Mouse (Mus musculus): Measurements from ENCODE around the gene Colq.
"Not testable (repeated sequence)": the region's sequence is repeated elsewhere in the genome, so short reads cannot be mapped to it uniquely, and the experiment has no call there.

The Colq gene

DNA sequence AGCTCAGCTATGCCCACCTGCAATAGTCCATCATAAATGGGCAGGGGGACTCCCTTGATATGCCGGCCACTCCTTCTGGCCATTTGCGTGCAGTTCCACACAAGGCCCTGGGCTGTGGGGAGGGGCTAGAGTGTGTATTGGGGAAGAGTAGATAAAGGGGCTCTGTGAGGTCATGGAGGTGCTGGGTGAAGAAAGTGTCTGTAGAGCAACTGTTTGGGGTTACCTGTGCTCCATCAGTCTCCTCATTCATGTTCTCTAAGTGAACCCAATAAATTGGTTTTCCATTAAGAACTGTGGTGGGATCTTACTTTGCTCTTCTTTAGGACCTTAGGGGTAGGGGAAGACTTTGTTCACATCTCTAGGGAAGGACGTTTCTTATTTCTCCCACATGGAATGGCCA, at the start of gene Colq:
Colq (minus strand) TSS at position 101 of the 400 bp plus-strand sequence.
- no peak for DNase-seq (ENCODE audit: low read depth, low spot score)

GRCm38 (mm10) chr14:31640346-31640889, 49.3 kb upstream of the Colq start, which contains the start of gene Gm49387:
TSS of gene Gm49387 (minus strand) at chr14:31640878.
- DNase-seq (ENCODE audit: low read depth, low spot score) = no peak

GRCm38 (mm10) chr14:31630677-31631076, 39.5 kb upstream of the Colq start:
- no peak for DNase-seq (ENCODE audit: low read depth, low spot score)

GRCm38 (mm10) chr14:31622748-31623147, 31.6 kb upstream of the Colq start:
- DNase-seq (ENCODE audit: low read depth, low spot score) = no peak

- DNase-seq (ENCODE audit: low read depth, low spot score) = no peak
Observed at GRCm38 (mm10) chr14:31620591-31621223, 29.6 kb upstream of the Colq start.

DNA sequence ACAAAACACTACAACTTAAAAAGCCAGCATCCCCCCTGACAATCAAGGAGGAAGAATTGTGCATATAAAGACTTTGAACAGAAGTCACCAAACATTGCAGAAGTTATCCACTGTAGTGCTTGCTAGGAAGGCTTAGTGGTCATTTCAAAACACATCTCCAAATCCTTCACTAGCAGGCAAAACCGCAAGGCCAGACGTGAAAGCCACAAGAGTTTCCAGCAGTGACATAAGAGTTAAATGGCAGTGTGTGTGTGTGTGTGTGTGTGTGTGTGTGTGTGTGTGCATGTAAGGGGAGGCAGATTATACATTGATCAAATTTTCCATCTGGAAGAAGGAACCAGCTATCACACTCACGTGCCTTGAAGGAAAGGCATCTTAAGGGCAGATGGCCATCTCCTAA, 26.9 kb upstream of the Colq start:
- no peak for DNase-seq (ENCODE audit: low read depth, low spot score)

DNA sequence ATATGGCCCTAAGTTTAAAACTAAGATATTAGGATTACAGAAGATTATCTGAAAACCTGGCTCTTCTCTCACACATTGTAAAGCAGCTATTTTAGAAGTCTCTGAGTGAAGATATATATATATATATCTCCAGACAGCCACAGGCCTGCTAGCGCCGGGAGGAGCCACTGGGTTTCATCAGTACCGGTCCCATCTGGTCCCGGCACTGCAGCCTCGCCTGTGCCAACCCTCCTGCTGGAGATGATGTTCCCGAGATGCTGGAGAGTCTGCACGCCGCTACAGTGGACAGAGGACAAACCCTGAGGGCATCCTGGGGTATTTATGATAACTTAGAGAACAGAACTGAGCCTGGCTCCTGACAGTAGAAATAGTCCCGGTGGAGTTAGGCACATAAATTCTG, 26.1 kb upstream of the Colq start:
- DNase-seq (ENCODE audit: low read depth, low spot score) = no peak

- no peak for DNase-seq (ENCODE audit: low read depth, low spot score)
Observed at GRCm38 (mm10) chr14:31613671-31614070, 22.5 kb upstream of the Colq start.

DNA sequence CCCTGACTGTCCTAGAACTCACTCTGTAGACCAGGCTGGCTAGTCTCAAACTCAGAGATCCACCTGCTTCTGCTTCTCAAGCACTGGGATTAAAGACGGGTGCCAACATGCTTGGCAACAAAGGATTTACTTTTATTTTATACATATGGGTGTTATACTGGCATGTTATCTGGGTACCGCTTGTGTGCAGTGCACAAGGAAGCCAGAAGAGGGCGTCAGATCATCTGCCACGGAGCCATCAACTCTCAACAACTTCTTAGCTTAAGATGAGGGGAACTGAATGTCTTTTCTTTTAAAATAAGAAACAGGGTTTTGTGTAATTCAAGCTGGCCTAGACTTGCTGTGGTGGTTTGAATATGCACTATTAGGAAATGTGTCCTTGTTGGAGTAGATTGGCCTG, 20.8 kb upstream of the Colq start:
- DNase-seq (ENCODE audit: low read depth, low spot score) = no peak

DNA sequence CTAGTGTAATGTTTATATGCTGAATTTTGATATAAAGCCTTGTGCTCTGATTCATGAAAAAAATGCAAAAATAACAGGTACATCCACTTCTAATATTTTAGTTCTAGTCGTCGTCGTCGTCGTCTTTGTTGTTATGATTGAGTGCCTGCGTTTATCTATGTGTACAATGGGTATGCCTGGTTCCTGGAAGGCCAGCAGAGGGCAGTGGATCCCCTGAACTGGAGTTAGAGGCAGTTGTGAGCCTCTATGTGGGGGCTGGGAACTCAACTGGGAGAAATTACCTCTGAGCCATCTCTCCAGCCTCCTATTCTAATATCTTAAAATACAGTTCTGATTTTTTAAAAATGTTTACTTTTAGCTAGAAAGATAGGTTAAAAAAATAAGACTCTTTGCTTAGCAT, 14.4 kb upstream of the Colq start:
- no peak for DNase-seq (ENCODE audit: low read depth, low spot score)

DNA sequence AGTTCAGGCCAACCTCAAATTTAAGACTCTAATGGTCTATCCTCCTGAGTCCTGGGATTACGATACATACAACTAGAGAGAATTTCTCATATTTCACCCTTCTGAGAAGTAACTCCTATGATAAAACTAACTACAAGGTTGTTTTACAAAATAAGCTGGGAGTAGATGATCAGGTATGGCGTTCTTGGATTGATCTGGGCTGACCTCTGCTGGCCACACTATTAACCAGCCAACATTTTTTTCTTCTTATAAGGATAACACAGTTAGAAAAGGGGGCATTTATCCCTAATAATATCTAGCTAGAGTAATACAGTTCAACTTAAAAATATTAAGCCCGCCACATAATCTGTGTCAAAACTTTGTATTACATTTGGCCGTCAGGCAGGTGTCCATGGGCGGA, 13.8 kb upstream of the Colq start:
- no peak for DNase-seq (ENCODE audit: low read depth, low spot score)

DNA sequence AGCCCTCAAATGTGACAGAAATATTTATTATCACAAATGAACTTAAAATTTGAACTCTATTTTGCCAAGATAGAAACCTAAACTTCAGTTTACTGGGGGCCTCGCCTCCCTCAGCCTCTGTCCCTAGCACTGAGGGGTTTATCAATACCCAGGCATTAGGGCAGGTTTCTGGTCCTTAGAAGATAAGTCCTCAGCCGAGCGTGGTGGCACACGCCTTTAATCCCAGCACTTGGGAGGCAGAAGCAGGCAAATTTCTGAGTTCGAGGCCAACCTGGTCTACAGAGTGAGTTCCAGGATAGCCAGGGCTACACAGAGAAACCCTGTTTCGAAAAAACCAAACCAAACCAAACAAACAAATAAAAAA, 11.5 kb upstream of the Colq start:
- not testable (repeated sequence) for DNase-seq (ENCODE audit: low read depth, low spot score)

DNA sequence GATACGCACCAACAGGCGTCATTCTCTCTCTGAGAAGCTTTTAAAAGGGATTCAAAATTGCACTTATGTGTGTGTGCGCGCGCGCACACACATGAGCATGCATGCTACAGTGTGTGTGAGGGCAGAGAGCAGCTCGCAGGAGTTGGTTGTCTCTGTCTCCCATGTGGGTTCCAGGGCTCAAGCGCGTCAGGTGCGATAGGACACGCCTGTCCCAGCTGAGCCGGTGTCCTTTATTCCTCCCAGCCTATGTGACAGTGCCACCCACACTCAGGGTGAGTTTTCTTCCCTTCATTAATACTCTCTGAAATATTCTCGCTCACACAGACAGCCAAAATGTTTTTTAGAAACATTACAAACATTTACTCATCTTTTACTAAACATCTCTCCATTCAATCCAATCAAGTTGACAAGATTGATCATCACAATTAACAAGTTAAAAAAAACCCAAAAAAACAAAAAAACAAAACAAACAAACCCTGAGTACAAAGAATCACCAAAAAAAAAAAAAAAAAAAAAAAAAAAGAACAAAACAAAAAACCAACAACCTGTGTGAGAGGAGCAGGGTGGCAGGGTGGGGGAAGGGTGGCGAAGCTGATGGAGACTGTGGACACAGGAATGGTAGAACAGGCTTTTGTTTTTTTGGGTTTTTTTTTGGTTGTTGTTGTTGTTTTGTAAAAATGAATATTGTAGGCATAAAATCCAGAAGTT, 10.9 kb upstream of the Colq start:
- DNase-seq (ENCODE audit: low read depth, low spot score) = no peak

DNA sequence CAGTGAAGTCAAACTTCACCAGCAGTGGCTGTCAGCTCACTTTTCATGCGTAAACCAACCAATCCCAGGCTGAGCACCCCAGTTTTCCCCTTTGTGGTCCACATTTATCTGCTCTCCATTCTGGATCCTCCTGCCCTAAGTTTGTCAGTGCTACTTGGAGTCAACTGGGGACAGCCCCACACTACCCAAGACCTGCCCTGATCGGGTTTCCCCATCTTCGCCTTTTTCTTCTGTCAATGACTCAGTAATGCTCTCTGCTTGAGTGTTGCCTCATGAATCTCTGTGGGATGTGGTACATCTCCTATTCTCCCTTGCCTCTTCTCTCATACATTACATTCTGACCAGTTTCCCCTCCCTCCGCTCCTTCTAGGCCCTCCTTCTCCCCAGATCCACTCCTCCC, 6.3 kb upstream of the Colq start:
- no peak for DNase-seq (ENCODE audit: low read depth, low spot score)

GRCm38 (mm10) chr14:31596408-31596807, 5.3 kb upstream of the Colq start:
- DNase-seq (ENCODE audit: low read depth, low spot score) = no peak

GRCm38 (mm10) chr14:31594693-31595092, 3.5 kb upstream of the Colq start:
- no peak for DNase-seq (ENCODE audit: low read depth, low spot score)

GRCm38 (mm10) chr14:31593036-31593435, 1.9 kb upstream of the Colq start:
- DNase-seq (ENCODE audit: low read depth, low spot score) = no peak

DNA sequence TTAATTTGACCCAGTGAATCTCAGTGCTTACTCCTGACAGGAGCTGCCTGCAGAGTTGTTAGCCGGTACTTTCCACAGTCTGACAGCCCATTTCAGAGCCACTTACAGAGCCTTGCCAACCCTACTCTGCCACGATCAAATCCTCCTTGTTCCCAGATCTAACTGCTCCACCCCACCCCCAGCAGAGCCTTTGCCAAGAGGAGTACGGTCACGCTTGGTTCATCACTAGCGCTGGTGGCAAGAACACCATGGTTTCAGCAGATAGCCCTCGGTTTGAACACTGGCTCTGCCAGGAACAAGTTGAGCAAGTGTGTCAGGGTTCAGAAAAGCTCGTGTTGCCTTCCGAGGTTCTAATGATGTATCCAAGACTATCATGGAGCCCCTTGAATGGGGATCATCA, 4.7 kb downstream of the Colq start:
- no peak for DNase-seq (ENCODE audit: low read depth, low spot score)

DNA sequence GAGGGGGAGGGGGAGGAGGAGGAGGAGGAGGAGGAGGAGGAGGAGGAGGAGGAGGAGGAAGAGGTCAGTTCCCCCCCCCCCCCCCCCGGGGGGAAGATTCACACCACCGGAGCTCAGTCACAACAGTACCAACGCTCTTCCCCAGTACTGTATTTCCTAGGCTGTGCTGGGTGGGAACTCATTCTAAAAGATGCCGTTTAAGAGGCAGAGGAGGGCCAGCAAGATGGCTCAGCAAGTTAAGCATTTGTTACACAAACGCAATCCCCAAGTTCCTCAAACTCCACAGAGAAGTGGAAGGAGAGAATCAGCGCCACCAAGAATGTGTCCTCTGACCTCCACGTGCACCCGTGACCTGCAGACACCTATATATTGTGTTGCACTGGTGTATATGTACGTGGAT, 8.1 kb downstream of the Colq start:
- no peak for DNase-seq (ENCODE audit: low read depth, low spot score)

GRCm38 (mm10) chr14:31577966-31578735, 13.0 kb downstream of the Colq start:
- no peak for DNase-seq (ENCODE audit: low read depth, low spot score)

- no peak for DNase-seq (ENCODE audit: low read depth, low spot score)
Observed at GRCm38 (mm10) chr14:31576846-31577697, 14.1 kb downstream of the Colq start.

DNA sequence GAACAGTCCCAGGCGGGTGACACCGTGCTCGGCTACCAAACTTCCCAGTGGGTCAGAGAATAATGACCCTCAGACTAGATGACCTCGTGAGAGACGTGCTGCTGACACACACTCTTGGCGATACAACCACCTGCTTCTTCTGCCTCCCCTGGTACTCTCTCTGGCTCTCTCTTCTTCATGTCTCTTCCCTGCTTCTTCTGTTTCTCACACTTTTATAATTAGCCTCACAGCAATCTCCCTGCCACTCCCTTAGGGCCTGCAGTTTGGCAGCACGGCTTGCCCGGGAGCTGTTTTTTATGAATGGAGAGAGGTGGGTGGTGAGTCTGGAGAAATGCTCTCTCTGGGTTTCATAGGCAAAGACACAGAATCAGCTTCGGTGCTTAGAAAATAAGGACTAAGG, 15.3 kb downstream of the Colq start:
- DNase-seq (ENCODE audit: low read depth, low spot score) = no peak
